Mouse (Mus musculus): ENCODE measurements around the gene Itgam.
"Not testable (repeated sequence)": the region's sequence is repeated elsewhere in the genome, so short reads cannot be mapped to it uniquely, and the experiment has no call there.

The Itgam gene

DNA sequence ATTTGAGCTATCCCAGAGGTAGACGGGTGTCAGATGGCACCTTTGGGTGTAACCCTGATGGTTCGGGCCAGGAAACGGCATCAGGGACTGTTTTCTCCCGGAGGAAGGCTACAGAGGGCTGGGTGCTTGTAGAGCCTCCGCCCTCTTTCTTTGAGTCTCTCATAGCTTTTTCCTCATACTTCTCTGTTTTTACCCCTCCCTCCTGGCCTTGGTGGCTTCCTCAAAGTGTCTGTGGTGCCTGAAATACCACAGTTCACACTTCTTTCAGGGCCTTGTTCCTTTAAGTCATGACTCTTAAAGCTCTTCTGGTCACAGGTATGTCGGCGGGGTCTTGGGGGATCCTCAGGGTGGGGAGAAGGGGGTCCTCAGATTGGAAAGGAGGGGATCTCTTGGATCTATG, at the start of gene Itgam, which contains the start of gene Gm49368:
TSS of gene Itgam (plus strand) at position 185 of the 400 bp plus-strand sequence.
TSS of gene Gm49368 (plus strand) at position 228 of the 400 bp plus-strand sequence.
- DNase-seq (ENCODE audit: low read depth, low spot score), result no peak

GRCm38 (mm10) chr7:128013116-128013515, 49.3 kb upstream of the Itgam start:
- no peak for DNase-seq (ENCODE audit: low read depth, low spot score)

GRCm38 (mm10) chr7:128016134-128016533, 46.3 kb upstream of the Itgam start:
- not testable (repeated sequence) for DNase-seq (ENCODE audit: low read depth, low spot score)

DNA sequence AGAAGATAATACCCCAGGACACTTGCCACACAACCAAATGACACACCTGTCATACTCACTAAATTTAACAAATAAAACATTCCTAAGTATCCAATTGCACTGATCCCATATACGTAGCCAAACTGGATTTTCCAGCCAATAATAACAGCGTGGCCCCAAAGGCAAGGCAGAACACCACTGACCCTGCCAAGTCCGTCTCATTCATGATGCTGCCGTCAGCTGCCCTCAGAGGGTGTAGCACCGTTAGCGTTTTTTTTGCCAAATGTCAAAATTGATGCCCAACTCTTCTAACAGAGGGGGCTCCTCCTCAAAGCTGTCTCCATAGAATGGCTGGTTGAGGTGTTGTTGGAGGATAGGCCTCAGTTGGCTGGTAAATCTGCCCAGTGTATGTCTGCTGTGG, 45.8 kb upstream of the Itgam start:
- DNase-seq (ENCODE audit: low read depth, low spot score), result no peak

GRCm38 (mm10) chr7:128018275-128018674, 44.2 kb upstream of the Itgam start:
- DNase-seq (ENCODE audit: low read depth, low spot score), result no peak

- no peak for DNase-seq (ENCODE audit: low read depth, low spot score)
Measured at GRCm38 (mm10) chr7:128019187-128019586, 43.3 kb upstream of the Itgam start.

DNA sequence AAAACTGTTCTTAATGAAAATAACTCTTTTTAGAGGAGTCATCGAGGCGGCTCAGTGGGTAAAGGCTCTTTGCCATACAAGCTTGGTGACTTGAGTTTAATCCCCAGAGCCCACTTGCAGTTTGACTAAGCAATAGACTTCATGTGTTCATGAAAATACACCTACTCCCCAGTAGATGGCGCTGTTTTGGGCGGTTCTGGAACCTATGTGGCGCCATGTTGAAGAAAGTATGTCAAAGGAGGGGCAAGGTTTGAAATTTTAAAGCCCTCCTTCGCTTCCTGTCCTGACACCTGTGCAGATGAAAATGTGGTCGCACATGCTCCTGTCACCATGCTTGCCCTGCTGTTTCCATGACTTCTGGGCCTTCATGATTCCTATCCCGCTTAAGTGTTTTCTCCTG, 39.5 kb upstream of the Itgam start:
- peak; percentile 65 for DNase-seq (ENCODE audit: low read depth, low spot score)

- DNase-seq (ENCODE audit: low read depth, low spot score), result no peak
Measured at GRCm38 (mm10) chr7:128023565-128023964, 38.9 kb upstream of the Itgam start.

GRCm38 (mm10) chr7:128024364-128024763, 38.1 kb upstream of the Itgam start:
- DNase-seq (ENCODE audit: low read depth, low spot score), result no peak

- DNase-seq (ENCODE audit: low read depth, low spot score), result no peak
Measured at GRCm38 (mm10) chr7:128024932-128025331, 37.5 kb upstream of the Itgam start.

- DNase-seq (ENCODE audit: low read depth, low spot score), result no peak
Measured at GRCm38 (mm10) chr7:128025381-128025780, 37.1 kb upstream of the Itgam start.

- DNase-seq (ENCODE audit: low read depth, low spot score), result peak; percentile 94
Measured at GRCm38 (mm10) chr7:128031403-128031976, 30.9 kb upstream of the Itgam start.

GRCm38 (mm10) chr7:128032290-128032988, 30.0 kb upstream of the Itgam start:
- no peak for DNase-seq (ENCODE audit: low read depth, low spot score)

GRCm38 (mm10) chr7:128032989-128033293, 29.5 kb upstream of the Itgam start:
- no peak for DNase-seq (ENCODE audit: low read depth, low spot score)

DNA sequence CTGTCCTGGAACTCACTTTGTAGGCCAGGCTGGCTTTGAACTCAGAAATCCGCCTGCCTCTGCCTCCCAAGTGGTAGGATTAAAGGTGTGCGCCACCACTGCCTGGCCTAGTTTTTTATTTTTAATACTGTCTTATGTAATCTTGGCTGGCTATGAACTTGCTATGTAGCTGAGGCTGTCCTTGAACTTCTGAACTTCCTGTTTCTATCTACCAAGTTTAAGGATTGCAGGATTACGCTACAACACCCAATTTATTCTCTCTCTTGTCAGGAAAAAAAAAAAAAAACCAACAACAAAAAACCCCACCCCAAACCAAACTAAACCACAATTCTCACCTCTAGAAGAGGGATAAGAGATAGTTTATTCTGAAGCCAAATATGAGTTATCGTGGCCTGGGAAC, 28.8 kb upstream of the Itgam start:
- DNase-seq (ENCODE audit: low read depth, low spot score), result no peak

DNA sequence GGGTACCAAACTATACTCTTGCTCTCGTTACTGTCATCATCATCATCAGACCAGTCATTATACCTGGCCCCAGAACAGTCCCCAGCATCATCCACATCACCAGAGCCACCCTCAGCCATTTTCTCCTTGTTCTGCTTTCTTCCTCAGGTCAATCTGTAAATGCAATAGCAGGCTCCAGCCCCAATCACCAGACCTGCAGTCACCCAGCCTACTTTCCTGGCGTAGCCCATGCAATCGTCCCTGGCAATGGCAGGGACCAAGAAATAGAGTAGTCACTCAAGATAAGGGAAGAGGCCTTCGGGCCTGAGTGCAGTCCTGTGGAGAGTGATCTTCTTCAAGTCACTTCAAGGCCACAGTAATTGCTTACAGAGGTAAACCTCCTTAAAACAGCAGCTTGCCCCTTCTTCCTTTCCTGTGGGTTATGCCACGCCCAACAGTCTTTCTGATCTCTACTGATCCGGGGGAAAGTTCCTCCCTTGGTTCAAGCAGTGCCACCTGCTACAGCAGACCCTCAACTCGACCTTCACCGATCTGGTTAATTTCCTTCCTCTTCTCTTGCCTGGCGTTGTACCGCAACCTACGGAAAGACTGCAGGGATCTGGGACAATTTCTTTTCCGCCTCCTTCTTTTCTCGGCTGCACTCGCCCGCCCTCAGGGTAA, 20.1 kb upstream of the Itgam start:
- DNase-seq (ENCODE audit: low read depth, low spot score), result not testable (repeated sequence)

DNA sequence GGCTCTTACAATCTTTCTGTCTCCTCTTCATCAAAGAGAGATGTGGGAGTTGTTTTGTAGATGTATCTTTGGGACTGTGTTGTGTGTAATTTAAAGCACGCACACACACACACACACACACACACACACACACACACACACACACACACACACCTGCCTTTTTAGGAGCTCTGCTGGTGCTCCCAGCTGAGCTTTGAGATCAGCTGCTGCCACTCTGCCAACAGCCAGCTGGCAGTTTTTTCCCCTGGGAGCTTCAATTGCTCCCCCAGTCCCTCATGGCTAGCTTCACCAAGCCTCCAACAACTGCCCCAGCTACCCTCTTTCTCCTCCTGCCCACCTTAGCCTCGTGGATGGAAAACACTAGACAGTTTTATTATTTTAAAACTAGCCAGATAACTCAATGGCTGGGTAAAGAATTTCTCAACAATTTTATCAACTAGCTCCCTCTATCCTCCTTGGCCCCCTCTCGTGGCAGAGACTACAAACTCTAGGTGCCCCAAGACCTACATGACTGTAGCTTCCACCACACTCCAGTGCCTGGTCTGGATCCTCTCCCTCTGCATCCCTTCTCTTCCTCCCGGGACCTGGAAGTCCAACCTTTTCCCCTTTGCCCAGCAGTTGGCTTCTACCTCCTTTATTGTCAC, 18.2 kb upstream of the Itgam start:
- DNase-seq (ENCODE audit: low read depth, low spot score), result no peak

- DNase-seq (ENCODE audit: low read depth, low spot score), result no peak
Measured at GRCm38 (mm10) chr7:128045640-128046039, 16.8 kb upstream of the Itgam start.

DNA sequence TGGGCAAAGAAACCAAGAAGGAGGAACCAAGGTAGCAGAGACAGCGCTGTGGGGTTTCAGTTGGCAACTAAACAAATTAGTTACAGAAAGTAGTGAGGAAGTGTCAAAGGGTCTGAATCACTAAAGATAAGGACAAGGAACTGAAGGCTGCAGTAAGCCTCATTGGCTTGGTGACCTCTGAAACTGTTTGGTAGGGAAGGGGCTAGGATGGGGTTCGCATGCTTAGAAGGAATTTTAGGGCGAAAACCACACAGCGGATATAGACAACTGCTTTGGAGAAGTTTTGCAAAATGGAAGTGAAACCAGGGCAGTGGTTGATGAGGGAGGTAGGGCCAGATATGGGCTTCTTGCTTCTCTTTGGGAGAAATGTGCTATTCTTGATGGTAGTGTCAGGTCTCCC, 13.6 kb upstream of the Itgam start:
- no peak for DNase-seq (ENCODE audit: low read depth, low spot score)

- DNase-seq (ENCODE audit: low read depth, low spot score), result no peak
Measured at GRCm38 (mm10) chr7:128049254-128049653, 13.2 kb upstream of the Itgam start.

GRCm38 (mm10) chr7:128050739-128051138, 11.7 kb upstream of the Itgam start:
- DNase-seq (ENCODE audit: low read depth, low spot score), result no peak

- DNase-seq (ENCODE audit: low read depth, low spot score), result no peak
Measured at GRCm38 (mm10) chr7:128053061-128053460, 9.4 kb upstream of the Itgam start.
